Mouse (Mus musculus) layer of hippocampus, postnatal 10 days (tissue): ENCODE data around the gene Ccdc33. TPM values are rescaled to one million over a fixed set of nuclear protein-coding genes. Genes with fewer than 3 reads are reported as not detected.

Experiments used
- DNase-seq, 2 experiments: peaks; one replicate each; pipeline ENCODE4 v3.0.0; 2021; ENCODE audit warnings: low spot score in 2 of 2
- total RNA-seq, 2 experiments: library from RNA; stranded (reverse); gene quantifications; 2 replicates each; pipeline ENCODE4 v1.2.3; 2021

Gene Ccdc33
- total RNA-seq, 2 experiments from 2014 or later: 1.0 to 2.0 TPM

DNA sequence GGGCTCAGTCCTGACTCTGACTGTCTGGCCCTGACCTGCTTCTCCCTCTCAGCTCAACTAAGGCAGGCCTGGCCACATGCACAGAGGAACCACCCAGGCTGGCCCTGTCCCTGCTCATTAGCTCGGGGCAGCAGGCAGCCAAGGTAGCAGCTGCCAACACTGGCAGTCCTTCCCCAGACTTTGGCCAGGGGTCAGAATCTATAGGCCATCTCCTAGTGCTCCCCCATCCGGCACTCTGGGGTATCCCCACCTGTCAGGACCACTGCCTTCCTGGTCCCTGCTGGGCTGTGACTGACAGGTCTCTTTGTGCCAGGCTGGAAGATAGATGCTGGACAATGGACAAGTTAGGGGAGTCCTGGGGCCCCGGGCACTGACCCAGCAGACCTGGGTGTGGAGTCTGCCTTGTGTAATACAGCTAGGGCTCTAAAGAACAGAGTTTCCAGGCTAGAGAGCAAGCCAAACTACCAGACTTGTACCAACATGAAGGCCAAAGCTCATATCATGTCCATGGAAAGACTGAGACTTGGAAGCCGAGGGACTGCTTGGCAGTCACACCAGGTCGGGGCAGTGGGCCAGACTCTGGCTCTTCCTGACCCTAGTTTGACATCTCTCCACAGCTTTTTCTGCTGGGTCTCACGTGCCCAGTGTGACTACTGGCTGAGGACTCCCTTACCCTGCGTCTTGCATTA is 25.9 kb downstream of the Ccdc33 start:
- peak; percentile 54 to 62 for DNase-seq

DNA sequence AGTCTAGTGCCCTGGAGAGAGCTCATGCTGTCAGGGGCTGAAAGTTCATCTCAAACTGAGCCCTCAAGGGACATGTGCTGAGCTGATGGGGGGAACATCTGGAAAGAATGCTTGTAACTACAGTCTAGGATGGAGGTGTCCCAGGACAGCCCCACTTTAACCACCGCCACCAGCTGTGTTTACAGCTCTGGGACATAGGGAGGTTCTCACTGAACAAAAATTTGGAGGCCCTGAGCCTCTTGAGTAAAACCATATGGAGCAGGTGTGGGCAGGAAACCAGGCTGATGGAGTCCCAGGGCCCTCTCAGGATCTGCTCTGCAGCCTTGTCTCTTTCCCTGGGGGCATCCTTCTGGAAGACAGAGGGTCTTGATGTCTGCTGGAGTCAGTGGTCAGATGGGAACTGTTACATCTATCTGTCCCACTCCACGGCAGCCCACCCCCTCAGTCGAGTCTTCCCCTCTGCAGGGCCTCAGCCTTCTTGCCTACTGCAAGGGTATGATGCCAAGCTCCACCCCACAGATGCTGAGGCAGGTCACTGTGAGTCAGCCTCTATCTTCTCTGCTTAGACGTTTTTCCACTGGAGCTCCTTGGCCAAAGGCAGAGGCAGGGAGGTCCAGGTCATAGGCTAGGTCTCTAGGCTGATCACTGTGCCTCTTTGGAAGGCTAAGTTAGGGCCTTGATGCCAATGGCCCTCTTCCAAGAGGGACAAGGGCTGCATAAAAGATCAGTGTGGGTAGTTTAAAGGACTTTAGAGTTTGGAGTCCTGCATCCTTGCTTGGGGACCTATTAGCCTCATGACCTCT is 26.8 kb downstream of the Ccdc33 start:
- DNase-seq: no peak

DNA sequence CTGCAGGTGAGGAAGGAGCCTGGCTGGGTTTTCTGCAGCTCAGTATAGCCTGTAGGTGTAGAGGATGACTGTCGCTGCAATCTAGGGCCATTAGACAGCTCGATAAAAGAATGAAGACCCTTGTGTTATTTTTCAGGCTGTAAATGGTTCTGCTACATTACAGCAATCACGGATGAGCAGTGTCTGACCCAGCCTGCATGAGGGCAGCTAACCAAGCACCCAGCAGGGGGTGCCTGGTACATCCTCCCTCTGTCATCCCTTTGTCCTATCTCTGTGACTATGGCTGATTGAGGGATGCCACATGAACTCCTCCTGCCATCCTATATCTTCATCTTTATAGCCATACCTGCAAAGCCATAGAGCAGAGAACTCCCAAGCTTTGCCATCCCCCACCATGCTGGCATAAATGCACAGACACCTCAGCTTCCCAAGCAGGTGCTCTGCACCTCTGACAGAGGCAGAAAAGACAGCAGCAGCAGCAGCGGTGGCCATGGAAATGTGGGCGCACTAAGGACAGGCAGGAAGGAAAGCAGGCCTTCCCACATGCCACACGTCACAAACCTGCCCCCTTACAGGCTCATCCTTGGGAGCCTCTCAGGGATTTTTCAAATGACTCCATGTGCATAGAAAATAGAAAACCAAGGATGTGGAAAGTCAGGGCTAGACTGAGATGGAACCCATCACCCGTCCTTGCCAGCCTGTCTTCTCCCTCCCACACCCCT is 31.2 kb downstream of the Ccdc33 start:
- no peak for DNase-seq

DNA sequence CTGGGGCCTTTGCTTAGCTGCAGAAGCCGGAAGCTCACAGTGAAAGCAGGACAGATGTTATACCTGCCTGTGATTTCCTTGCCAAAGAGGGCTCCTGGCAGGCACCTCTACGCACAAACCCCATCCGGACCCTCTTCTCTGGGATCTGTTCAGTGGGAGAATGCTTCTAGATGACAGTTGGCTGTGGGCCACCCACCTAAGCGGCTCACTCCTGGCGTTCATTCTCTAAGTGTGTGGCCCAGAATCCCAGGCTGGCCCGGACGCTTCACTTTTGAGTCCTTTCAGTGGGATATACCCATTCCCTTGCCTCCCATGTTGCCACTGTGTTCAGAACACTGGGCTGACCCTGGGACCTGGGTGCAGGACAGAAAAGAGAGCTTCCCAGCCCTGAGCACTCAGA is 31.8 kb downstream of the Ccdc33 start:
- DNase-seq: no peak

DNA sequence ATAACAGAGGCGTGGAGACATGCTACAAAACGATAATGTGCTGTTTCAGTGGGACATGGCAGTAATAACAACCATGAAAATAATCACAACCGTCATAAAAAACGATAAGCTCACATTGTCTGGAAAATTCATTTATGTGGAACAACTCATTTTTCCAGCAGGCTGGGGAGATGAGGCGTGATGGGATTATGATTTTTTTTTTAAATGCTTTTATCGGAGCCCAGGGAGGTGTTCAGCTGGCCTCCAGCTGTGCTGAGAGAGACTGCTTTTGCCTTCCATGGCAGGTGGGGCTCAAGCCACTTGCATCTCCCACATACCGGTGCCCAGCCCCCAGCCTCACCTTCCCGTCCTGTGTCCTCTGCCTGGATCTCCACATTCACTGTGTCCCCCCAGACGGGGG is 32.4 kb downstream of the Ccdc33 start:
- no peak for DNase-seq

DNA sequence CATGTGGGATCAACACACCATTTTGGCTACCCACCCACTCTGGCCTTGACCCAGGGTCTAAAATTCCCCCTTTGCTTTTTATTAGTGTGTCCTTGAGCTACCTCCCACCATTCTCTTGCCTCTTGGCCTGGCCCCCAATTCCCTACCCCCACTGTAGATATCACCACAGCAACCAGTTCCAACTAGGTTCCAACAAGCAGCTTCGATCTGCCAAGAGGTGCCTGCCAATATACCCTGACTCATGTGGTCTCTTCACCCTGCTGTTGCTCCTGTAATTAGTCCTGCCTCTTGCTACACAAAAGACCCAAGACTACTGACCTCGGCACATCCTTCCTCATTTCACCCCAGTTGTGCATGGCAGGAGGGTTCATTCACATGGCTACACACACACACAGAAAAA is 33.5 kb downstream of the Ccdc33 start:
- DNase-seq: peak; percentile 75 to 81

DNA sequence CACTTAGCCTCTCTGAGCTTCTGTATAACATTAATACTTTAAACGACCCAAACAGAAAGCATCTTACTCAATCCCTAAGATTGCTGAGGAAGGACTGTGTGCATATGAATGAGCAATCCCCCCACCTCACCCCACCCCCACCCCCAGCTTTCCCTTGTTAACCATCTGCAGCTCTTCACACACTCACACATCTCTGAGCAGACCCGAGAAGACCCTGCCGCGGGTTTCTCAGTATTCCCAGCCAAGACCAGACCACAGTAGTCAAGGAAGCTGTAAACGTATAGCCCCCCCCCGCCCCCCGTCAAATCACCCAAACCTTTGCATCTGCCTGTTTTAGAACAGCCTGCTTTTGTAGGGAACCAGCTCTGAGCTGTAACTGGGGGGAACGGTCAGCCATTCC is 34.0 kb downstream of the Ccdc33 start:
- DNase-seq: no peak

DNA sequence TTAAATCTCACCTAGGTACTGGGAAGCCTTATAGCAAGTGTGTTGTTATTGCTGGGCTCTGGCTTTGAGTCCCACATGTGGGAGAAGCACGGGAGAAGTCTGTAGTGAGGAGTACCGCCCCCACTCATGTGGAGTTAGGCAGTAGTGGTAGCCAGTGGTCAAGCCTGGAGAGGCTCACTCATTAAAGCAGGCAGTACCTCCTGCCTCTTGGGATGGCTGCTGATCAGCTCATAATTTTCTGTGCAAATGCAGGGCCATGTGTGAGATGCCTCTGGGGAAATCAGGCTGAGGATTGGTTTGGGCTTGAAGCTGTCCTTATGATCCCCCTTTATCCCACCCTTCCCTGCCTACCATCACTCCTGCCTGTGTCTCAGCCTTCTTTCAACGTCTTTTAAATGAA is 44.1 kb downstream of the Ccdc33 start:
- no peak for DNase-seq

DNA sequence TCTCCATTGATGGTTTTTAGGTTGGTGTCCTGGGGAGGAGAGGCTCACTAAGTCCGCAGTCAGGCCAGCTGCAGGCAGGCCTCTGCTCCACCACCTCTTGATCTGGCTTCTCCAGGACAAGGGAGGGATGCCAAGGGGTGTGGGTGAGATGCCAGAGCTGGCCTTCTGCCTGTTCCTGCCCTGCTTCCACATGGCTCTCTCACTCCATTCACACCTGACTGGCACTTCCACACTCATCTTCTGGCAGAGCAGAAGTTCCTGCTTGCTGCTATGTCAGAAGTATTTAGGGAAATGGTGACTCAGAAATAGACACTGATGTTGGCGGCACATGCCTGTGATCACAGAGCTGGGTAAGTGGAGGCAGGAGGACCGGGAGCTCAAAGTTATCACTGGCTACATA is 51.1 kb downstream of the Ccdc33 start:
- no peak for DNase-seq

DNA sequence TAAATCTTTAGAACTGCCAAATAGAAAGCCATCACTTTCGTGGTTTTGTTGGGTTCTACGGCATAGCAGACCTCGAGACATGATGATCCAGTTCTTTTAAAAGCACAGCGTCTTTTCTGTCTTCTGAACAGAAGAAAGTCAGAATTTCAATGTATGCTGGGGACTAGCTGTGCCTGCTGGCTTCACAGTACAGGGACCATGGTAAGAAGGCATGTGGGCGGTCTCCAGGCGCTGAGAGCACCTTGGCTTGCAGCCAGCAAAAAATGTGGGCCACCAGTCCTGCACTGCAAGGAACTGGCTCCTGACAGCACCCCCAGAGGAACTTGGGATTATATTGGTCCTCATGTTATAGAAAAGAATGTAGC is 51.9 kb downstream of the Ccdc33 start:
- no peak for DNase-seq

DNA sequence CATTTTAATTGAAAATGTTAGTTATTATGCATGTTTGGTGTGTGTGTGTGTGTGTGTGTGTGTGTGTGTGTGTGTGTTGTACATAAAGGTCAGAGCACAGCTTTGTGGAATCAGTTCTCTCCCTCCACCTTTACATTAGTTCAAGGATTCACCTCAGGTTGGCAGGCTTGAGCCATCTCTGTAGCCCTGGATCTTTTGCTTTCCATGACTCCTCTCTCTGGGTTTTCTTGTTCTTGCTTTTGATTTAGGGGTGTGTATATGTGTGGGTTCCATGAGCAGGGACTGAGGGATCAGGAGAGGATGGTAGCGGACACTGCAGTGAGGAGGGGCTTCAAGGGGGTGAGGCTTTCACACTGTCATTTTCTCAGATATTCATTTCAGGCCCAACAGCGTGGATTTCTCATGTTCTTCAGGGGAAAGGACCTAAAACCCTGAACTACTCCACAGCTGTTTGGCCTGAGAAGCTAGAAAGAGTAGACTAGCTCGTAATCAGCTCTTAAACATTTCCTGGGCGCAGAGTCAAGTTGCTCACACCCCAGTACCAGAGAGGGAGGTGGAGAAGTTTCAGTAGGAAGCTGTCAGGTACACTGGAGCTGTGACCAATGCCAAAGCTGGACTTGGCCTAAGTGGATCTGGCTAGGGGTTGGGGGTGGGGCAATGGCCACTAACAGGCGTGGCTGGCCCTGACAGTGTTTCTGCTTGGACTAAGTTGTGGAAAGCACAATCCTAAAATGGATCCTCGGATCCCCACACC is 52.5 kb downstream of the Ccdc33 start:
- DNase-seq: no peak

DNA sequence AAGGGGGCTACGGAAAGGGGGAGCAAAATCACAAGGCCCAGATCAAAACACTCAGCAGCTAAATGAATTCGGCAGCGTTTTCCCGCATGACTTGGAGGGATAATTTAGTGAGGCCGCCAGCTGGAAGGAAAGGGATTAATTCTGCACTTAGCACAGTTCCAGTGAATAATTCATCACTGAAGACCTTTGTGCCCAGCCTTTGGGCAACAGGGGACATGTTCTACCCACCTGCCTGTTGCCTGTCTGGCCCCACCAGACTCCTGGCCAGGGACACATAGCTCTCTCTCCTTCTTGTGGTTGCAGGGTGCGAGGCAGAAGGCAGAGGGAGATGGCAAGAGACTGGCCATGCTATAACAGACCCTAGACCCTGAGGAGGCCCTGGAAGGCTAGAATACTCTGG is 53.1 kb downstream of the Ccdc33 start:
- DNase-seq: no peak

DNA sequence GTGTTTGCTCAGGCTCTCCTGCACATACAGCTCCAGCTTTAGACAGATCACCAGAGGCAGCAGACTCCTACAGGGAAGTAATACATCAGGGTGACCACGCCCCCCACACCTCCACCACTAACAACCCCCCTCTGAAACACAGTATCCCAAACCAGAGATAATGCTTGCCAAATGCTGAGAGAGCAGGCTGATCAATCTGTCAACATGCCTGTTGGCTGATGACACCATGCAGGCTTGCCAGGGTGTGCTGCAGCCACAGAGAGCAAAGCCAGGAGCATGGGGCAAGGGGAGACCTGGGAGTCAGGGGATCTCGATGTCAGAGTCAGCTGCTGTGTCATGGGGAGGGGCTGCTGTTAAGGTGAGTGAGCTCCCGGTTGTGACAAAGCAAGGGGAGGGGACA is 55.1 kb downstream of the Ccdc33 start, which contains the start of gene Stra6:
Stra6 (plus strand) TSS at position 258 of the 400 bp plus-strand sequence.
- DNase-seq: peak; percentile 54 to 60

DNA sequence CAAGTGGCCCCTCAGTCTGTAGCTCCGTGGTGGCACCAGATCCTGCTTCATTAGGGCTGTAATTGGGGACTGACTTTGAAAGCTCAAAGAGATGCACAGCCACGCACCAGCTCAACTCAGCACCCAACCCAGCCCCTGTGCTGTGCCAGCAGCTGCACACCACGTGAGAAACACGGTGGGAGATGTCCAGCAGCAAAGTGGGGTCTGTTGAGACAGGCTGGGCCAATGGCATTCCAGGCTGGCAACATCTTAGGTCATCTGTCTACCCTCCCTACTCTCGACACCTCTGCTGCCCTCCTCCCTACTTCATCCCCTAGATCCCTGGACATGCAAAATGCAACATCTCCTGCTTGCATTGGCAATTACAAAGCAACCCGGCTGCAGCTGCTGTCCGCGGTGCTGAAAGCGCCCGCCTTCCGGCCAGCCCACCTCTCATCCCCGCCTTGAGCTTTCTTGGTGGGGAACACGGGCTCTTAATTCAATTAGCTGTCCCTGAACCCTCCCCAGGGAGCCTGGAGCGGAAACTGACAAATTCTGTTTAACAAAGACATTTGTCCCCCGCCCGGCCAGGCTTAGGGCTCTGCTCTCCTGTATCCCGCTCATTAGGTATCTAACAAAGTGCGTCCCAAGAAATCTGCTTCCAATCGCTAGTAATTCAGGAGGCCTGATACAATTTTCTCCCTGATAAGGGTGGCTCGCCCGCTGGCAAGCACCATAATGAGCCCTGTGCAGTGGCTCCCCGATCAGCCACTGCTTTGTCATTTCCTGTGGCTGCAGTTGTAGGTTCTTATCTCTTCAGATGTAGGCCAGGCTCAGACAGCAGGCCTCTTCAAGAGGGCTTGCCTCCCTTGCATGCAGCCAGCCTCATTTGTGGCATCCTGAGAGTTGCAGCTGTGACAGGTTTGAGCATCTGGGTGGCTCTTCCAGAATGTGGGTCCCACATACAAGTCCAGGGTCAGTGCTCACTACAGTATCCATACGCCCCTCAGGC is 57.7 kb downstream of the Ccdc33 start:
- DNase-seq: peak in 1 of 2 experiments; percentile 65

DNA sequence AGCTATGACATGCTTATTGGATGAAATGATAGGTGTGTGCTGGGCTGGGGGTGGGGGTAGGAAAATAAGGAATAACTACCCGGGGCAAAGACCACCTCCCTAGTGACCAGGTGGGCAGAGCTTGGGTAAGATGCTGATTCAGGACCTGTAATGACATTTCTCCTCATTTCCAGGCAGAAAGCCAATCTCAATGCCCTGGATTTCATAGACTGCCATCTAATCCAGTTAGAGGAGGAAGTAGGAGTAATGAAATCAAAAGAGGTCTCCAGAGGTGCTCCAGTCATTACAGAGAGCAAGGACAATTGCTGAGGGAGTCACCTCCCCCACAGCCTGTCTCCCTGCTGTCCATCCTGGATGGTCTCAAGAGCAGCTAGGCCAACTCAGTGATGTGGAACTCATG is 58.7 kb downstream of the Ccdc33 start:
- DNase-seq: no peak

DNA sequence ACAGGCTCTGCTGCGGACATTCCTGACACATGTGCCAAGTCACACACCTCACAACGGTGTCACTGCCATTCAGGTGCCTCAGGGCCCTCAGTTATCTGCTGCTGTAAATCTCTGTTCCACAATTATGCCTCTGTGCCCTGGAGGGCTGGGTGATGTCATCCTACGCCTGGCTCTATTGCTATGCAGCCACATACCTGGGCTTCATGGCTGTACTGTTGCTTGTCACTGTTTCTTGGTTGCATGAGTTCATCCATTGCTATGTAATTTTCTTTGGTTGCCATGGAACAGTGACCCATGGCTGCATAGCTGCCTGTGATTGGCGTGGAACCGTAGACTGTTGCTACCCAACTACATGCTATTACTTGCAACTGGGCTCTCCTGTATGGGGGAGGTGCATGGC is 63.0 kb downstream of the Ccdc33 start:
- DNase-seq: no peak

DNA sequence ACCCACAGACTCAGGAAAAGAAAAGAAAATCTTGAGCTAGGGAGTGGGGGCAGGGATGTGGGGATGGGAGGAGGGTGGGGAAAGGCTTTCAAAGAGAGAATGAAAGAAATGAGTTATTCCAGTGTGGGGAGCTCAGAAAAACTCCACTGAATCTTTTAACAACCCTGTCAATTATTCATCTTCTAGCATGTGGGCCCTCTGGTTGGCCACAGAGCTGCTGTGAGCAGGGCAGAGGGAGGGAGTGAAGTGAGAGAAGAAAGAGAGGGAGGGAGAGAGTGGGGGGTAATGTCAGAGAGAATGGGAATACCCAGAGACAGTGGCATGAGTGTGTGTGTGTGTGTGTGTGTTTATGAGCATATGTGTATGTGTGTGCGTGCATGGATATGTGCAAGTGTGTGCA is 64.6 kb downstream of the Ccdc33 start:
- no peak for DNase-seq

DNA sequence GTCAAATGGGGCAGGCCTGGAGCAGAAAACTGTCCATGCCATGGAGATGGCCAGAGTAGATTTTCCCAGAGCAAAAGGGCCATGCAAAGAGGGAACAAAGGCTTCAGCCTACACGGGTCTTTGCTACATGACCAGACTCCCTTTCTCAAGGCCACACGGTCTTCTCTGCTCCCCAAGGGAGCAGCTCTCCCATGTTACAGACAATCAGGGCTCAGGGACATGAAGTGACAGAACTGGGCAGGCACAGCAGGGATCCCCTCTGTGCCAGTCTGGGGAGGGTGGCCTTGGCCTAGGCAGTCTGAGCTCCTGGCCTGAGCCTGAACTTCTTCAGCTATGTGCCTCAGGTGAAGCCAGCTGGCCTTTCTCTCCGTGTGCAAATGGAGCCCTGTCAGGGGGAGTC is 65.1 kb downstream of the Ccdc33 start:
- no peak for DNase-seq

DNA sequence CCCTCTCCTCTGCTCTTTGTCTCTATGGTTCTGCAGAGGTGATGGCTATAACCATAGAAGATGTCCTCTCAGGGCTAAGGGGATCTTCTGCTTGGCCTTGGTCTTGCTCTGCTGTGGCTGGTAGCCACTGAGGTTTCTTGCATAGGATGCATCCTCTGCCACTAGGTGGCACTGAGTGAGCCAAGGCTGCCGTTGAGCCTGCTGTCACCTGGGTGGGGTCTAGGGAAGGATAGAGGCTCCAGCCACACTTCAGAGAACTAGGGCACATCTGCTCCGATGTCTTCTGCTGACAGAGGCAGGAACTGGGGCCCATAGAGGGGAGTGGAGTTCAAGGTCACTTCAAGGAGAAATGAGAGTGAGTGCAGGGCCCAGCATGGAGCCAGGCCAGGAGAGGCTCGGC is 65.5 kb downstream of the Ccdc33 start:
- peak; percentile 71 to 77 for DNase-seq

DNA sequence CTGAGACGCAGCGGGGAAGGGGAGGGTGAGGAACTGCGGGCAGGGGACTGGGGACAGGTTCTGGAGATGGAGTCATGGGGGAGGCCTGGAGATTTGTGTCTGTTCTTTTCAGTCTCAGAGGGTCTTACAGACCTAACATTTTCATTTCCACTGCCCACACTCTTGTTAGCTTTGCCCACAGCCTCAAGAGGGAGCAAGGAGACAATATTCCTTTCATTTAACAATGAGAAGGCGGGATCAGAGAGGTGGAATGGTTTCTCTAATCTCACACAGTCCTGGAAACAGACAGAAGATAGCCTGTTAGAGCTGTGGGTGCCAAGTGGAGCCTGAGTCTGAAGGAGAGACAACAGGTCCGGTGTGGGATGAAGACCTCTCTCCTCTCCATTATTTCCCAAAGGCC is 66.7 kb downstream of the Ccdc33 start:
- DNase-seq: no peak
